Mouse (Mus musculus): Measurements from ENCODE around the gene Ski. TPM values are rescaled to one million over a fixed set of nuclear protein-coding genes. Genes with fewer than 3 reads are reported as not detected.

Ski gene
- polyA plus RNA-seq, 1 experiment, result 32.2 TPM

GRCm38 (mm10) chr4:155235311-155236119, 13.1 kb upstream of the Ski start:
- H3K36me3 ChIP-seq (ENCODE audit: control insufficient read depth, insufficient read depth, low read length), result no peaks in the 10 kb centered on the region
- no peak for DNase-seq (ENCODE audit: low read depth in 1 of 2, low spot score in 2 of 2)

GRCm38 (mm10) chr4:155234371-155235310, 12.2 kb upstream of the Ski start:
- no peak overlapping the region for H3K4me3 ChIP-seq (ENCODE audit: extremely low read depth, insufficient read depth, insufficient read length)
- DNase-seq (ENCODE audit: low read depth in 1 of 2, low spot score in 2 of 2), result no peak
- TF ChIP-seq POLR2A (IDR thresholded peaks at IDR 0.05; ENCODE audit: low read depth, low read length), result no peak
- no peak for TF ChIP-seq CTCF (IDR thresholded peaks at IDR 0.05; ENCODE audit: extremely low read depth, insufficient read depth, insufficient read length, insufficient replicate concordance)
- no peaks in the 10 kb centered on the region for H3K27me3 ChIP-seq (ENCODE audit: control insufficient read depth, insufficient read depth, low read length)
- H3K36me3 ChIP-seq (ENCODE audit: control insufficient read depth, insufficient read depth, low read length), result no peaks in the 10 kb centered on the region
- peak overlapping the region; percentile 88 for H3K27ac ChIP-seq (ENCODE audit: insufficient read depth, low read length)
- peaks cover 36% of the 10 kb centered on the region for H3K4me1 ChIP-seq (ENCODE audit: control insufficient read depth, insufficient read depth, insufficient read length)
- WGBS, result 22% methylated on average over 8 of the region's 8 CpGs

More at GRCm38 (mm10) chr4:155235311-155236119, 13.1 kb upstream of the Ski start:
- Histone ChIP-seq H3K27me3 (ENCODE audit: control insufficient read depth, insufficient read depth, low read length) (no peaks in the 10 kb centered on the region), H3K27ac (ENCODE audit: insufficient read depth, low read length) (peak overlapping the region; percentile 88), H3K4me3 (ENCODE audit: extremely low read depth, insufficient read depth, insufficient read length) (no peak overlapping the region), H3K4me1 (ENCODE audit: control insufficient read depth, insufficient read depth, insufficient read length) (peaks cover 36% of the 10 kb centered on the region)
- WGBS, result 10% methylated on average over 18 of the region's 18 CpGs
- TF ChIP-seq CTCF (IDR thresholded peaks at IDR 0.05; ENCODE audit: extremely low read depth, insufficient read depth, insufficient read length, insufficient replicate concordance) (no peak), POLR2A (IDR thresholded peaks at IDR 0.05; ENCODE audit: low read depth, low read length) (no peak)

GRCm38 (mm10) chr4:155233878-155234277, 11.5 kb upstream of the Ski start:
- WGBS, result 29% methylated on average over 10 of the region's 10 CpGs
- TF ChIP-seq POLR2A (IDR thresholded peaks at IDR 0.05; ENCODE audit: low read depth, low read length) (no peak), CTCF (IDR thresholded peaks at IDR 0.05; ENCODE audit: extremely low read depth, insufficient read depth, insufficient read length, insufficient replicate concordance) (no peak)
- DNase-seq (ENCODE audit: low read depth in 1 of 2, low spot score in 2 of 2), result no peak
- no peaks in the 10 kb centered on the region for H3K36me3 ChIP-seq (ENCODE audit: control insufficient read depth, insufficient read depth, low read length)
- no peak overlapping the region for H3K4me3 ChIP-seq (ENCODE audit: extremely low read depth, insufficient read depth, insufficient read length)
- peak overlapping the region; percentile 88 for H3K27ac ChIP-seq (ENCODE audit: insufficient read depth, low read length)
- H3K4me1 ChIP-seq (ENCODE audit: control insufficient read depth, insufficient read depth, insufficient read length), result peaks cover 36% of the 10 kb centered on the region
- no peaks in the 10 kb centered on the region for H3K27me3 ChIP-seq (ENCODE audit: control insufficient read depth, insufficient read depth, low read length)

GRCm38 (mm10) chr4:155228461-155228860, 6.1 kb upstream of the Ski start:
- H3K27me3 ChIP-seq (ENCODE audit: control insufficient read depth, insufficient read depth, low read length), result no peaks in the 10 kb centered on the region
- no peak for DNase-seq (ENCODE audit: low read depth in 1 of 2, low spot score in 2 of 2)

GRCm38 (mm10) chr4:155227986-155228385, 5.6 kb upstream of the Ski start:
- no peak for DNase-seq (ENCODE audit: low read depth in 1 of 2, low spot score in 2 of 2)
- 88% methylated on average over 4 of the region's 4 CpGs for WGBS
- no peak for TF ChIP-seq CTCF (IDR thresholded peaks at IDR 0.05; ENCODE audit: extremely low read depth, insufficient read depth, insufficient read length, insufficient replicate concordance)
- TF ChIP-seq POLR2A (IDR thresholded peaks at IDR 0.05; ENCODE audit: low read depth, low read length), result no peak
- Histone ChIP-seq H3K27me3 (ENCODE audit: control insufficient read depth, insufficient read depth, low read length) (no peaks in the 10 kb centered on the region), H3K27ac (ENCODE audit: insufficient read depth, low read length) (no peak overlapping the region), H3K4me1 (ENCODE audit: control insufficient read depth, insufficient read depth, insufficient read length) (peaks cover 7% of the 10 kb centered on the region), H3K4me3 (ENCODE audit: extremely low read depth, insufficient read depth, insufficient read length) (no peak overlapping the region), H3K36me3 (ENCODE audit: control insufficient read depth, insufficient read depth, low read length) (no peaks in the 10 kb centered on the region)

More at GRCm38 (mm10) chr4:155228461-155228860, 6.1 kb upstream of the Ski start:
- Histone ChIP-seq H3K36me3 (ENCODE audit: control insufficient read depth, insufficient read depth, low read length) (no peaks in the 10 kb centered on the region), H3K4me3 (ENCODE audit: extremely low read depth, insufficient read depth, insufficient read length) (no peak overlapping the region), H3K4me1 (ENCODE audit: control insufficient read depth, insufficient read depth, insufficient read length) (peaks cover 4% of the 10 kb centered on the region; the same call in 1 of the 2 replicates), H3K27ac (ENCODE audit: insufficient read depth, low read length) (no peak overlapping the region)
- TF ChIP-seq CTCF (IDR thresholded peaks at IDR 0.05; ENCODE audit: extremely low read depth, insufficient read depth, insufficient read length, insufficient replicate concordance), result no peak
- no peak for TF ChIP-seq POLR2A (IDR thresholded peaks at IDR 0.05; ENCODE audit: low read depth, low read length)
- WGBS, result 83% methylated on average over 5 of the region's 5 CpGs

- TF ChIP-seq POLR2A (IDR thresholded peaks at IDR 0.05; ENCODE audit: low read depth, low read length), result no peak
- no peak for TF ChIP-seq CTCF (IDR thresholded peaks at IDR 0.05; ENCODE audit: extremely low read depth, insufficient read depth, insufficient read length, insufficient replicate concordance)
- no peak for DNase-seq (ENCODE audit: low read depth in 1 of 2, low spot score in 2 of 2)
- Histone ChIP-seq H3K27me3 (ENCODE audit: control insufficient read depth, insufficient read depth, low read length) (no peaks in the 10 kb centered on the region), H3K27ac (ENCODE audit: insufficient read depth, low read length) (no peak overlapping the region), H3K36me3 (ENCODE audit: control insufficient read depth, insufficient read depth, low read length) (no peaks in the 10 kb centered on the region), H3K4me1 (ENCODE audit: control insufficient read depth, insufficient read depth, insufficient read length) (peaks cover 7% of the 10 kb centered on the region), H3K4me3 (ENCODE audit: extremely low read depth, insufficient read depth, insufficient read length) (no peak overlapping the region)
- WGBS, result 85% methylated on average over 5 of the region's 5 CpGs
Observed at GRCm38 (mm10) chr4:155225918-155226317, 3.5 kb upstream of the Ski start.
